Mouse (Mus musculus) mammary gland, adult 2 months (tissue): ENCODE measurements around the gene Smg9. TPM values are rescaled to one million over a fixed set of nuclear protein-coding genes. Genes with fewer than 3 reads are reported as not detected.

Experiments used
- polyA plus RNA-seq: library from polyadenylated mRNA; depleted of rRNA; stranded (reverse); fragments of >200 nt; gene quantifications from 2 replicates; pipeline ENCODE4 v1.2.3, GENCODE M21; 2012; ENCODE audit warnings: low replicate concordance; rRNA removed

The Smg9 gene
- polyA plus RNA-seq: 64.5 and 74.1 TPM in 2 replicates

GRCm38 (mm10) chr7:24399256-24400081 is at the start of gene Smg9:
TSS of gene Smg9 (plus strand) at chr7:24399619.

DNA sequence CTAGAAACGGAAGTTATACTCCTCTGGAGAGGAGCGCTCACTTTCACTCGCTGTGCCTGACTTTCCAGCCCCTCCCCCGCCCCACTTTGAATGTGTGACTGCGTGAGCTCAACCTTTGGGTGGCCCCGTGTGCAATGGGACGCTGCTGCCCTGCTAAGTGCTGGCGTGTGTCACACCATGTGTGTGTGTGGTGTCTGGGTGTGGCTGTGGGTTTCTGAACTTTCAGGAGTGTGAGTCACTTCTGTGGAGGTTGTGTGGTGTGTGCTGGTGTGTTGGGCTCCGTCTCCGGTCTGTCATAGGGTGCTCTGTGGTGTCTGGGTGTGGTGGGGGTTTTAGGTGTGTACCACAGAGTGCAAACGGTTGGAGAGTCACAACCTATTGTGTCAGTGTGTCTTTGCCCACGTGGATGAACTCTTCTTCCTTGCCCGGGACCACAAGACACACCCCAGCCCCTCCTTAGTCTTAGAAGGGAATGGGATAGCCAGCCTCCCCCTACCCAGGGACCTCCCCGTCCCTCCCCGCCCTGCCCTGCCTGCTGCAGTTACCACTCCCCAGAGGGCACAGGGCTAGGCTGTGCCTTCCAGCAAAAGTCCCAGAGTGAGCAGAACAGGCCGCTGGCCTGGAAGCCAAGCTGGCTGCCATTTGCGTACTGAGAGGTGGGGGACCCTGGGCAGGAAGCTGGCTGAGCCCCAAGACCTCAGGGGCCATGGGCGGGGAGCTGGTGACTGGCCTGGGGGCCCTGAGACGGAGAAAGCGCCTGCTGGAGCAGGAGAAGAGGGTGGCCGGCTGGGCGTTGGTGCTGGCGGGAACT is 29.5 kb upstream of the Smg9 start, which contains the start of gene Kcnn4:
Gene Kcnn4 (plus strand): TSS at position 533 of the 811 bp plus-strand sequence.

GRCm38 (mm10) chr7:24451855-24452311 is 52.5 kb downstream of the Smg9 start, which contains the start of gene Irgc1:
TSS of gene Irgc1 (minus strand) at chr7:24452297.

GRCm38 (mm10) chr7:24462388-24463319 is 63.2 kb downstream of the Smg9 start, which contains the start of gene Plaur:
TSS of gene Plaur (plus strand) at chr7:24462484.

Other genes starting within 250 kb of the Smg9 start
- gene Zfp114, start 224.6 kb upstream of the Smg9 start, polyA plus RNA-seq: 0.39 and 0.66 TPM in 2 replicates
- 1.3 and 2.8 TPM in 2 replicates for gene Zfp111, start 188.2 kb upstream of the Smg9 start, polyA plus RNA-seq
- 0.81 and 1.4 TPM in 2 replicates for gene Zfp109, start 162.1 kb upstream of the Smg9 start, polyA plus RNA-seq
- gene Zfp108, start 144.8 kb upstream of the Smg9 start, polyA plus RNA-seq: 0.42 and 0.96 TPM in 2 replicates
- 1.2 and 2.0 TPM in 2 replicates for gene Zfp93, start 129.2 kb upstream of the Smg9 start, polyA plus RNA-seq
- 3.0 and 5.6 TPM in 2 replicates for gene Zfp61, start 98.4 kb upstream of the Smg9 start, polyA plus RNA-seq
- 4.3 and 7.8 TPM in 2 replicates for gene Zfp94, start 83.0 kb upstream of the Smg9 start, polyA plus RNA-seq
- gene Tescl, start 65.7 kb upstream of the Smg9 start, polyA plus RNA-seq: not detected in 2 replicates
- gene Lypd5, start 50.4 kb upstream of the Smg9 start, polyA plus RNA-seq: 0.16 and 2.8 TPM in 2 replicates
- gene Kcnn4, start 29.4 kb upstream of the Smg9 start, polyA plus RNA-seq: 35.8 and 76.3 TPM in 2 replicates
- gene Irgc1, start 52.7 kb downstream of the Smg9 start, polyA plus RNA-seq: 1.1 and 4.1 TPM in 2 replicates
- gene Plaur, start 62.9 kb downstream of the Smg9 start, polyA plus RNA-seq: 14.8 and 26.7 TPM in 2 replicates
- gene Cadm4, start 82.4 kb downstream of the Smg9 start, polyA plus RNA-seq: 12.6 and 19.7 TPM in 2 replicates
- gene Zfp428, start 107.4 kb downstream of the Smg9 start, polyA plus RNA-seq: 4.9 and 17.5 TPM in 2 replicates
- gene AC161166.1, start 112.8 kb downstream of the Smg9 start, polyA plus RNA-seq: not detected in 2 replicates
- gene Irgq, start 131.1 kb downstream of the Smg9 start, polyA plus RNA-seq: 19.0 and 20.6 TPM in 2 replicates
- gene Pinlyp, start 146.5 kb downstream of the Smg9 start, polyA plus RNA-seq: 0.23 and 0.34 TPM in 2 replicates
- 40.5 and 54.7 TPM in 2 replicates for gene Xrcc1, start 146.7 kb downstream of the Smg9 start, polyA plus RNA-seq
- gene Ethe1, start 187.9 kb downstream of the Smg9 start, polyA plus RNA-seq: 25.3 and 33.7 TPM in 2 replicates
- 0.22 and 0.80 TPM in 2 replicates for gene Zfp575, start 188.0 kb downstream of the Smg9 start, polyA plus RNA-seq
- gene Phldb3, start 211.1 kb downstream of the Smg9 start, polyA plus RNA-seq: 3.0 and 6.6 TPM in 2 replicates
- gene Lypd3, start 236.9 kb downstream of the Smg9 start, polyA plus RNA-seq: 7.3 and 8.8 TPM in 2 replicates